Mouse (Mus musculus): ENCODE measurements around the gene Nup88.

The Nup88 gene

DNA sequence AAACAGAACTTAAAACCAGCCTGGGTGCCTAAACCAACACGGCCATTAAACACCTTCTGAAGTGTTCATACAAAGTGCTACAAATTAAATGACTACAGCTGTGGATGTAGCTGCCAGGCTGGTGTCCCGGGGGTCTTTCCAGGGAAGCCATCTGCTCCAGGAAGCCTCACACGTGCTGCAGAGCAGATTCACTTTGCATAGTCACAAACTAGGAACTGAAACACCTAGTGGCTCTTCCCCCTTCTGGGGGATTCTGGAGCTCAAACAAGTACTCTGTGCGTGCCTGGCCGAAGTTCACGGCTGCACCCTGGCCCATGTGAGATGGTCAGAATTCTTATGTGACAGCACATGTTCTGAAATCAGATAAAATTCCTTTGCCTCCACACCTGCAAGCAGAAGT lies 10.5 kb upstream of the Nup88 start:
- TF ChIP-seq GATA4 (IDR thresholded peaks at IDR 0.05; ENCODE audit: insufficient replicate concordance, low read length): no peak

DNA sequence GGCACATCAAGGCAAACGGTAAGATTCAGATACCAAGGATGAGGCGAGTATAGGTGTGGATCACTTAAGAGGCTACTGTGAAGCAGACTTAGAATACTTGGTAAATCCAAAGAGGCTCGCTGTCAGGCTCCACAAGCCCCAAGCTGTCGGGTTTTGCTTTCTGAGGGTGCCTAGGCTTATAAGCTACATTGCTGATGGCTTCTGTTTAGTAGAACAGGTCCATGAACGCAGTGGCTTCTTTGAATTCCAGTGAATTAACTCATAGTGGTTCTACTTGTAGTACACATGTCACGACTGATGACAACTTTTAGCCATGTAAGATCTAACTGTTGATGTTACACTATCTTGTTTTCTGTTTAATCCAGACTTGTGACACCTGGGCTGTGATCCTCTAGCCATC lies 7.5 kb upstream of the Nup88 start:
- TF ChIP-seq GATA4 (IDR thresholded peaks at IDR 0.05; ENCODE audit: insufficient replicate concordance, low read length): no peak

DNA sequence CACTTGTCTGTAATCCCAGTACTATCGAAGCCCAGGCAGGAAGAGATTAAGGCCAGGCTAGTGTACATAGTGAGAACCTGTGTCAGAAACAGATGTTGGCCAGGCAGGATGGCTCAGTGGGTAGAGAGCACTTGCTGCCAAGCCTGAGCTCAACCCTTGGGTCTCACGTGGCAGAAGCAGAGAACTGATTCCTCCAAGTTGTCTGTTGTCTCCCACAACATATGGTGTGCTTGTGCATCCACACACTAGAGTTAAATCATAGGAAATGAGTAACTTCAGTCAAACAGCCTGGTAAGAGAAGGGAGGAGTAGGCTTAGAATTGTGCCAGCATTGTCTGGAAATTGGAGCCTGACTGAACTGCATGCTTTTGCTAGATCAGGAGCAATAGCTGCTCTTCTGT lies 5.4 kb upstream of the Nup88 start:
- TF ChIP-seq GATA4 (IDR thresholded peaks at IDR 0.05; ENCODE audit: insufficient replicate concordance, low read length): no peak

DNA sequence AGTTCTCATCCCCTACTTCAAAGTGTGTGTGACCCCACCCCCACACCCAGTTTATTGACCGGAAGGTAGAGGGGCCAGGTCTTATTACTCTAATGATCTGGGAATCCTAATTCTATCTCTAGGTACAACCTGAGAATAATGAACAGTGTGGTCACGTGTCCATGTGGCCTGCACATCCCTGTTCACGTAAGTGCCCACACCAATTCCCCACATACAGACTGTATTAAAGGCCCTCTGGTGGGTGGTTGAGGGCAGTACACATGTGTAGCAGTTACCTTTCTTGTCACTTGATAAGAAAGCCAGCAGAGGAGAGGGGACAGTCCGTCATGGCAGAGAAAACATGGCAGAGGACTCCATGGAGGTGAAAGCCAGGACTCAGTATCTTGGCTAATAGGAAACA lies 4.2 kb upstream of the Nup88 start:
- TF ChIP-seq GATA4 (IDR thresholded peaks at IDR 0.05; ENCODE audit: insufficient replicate concordance, low read length): no peak

DNA sequence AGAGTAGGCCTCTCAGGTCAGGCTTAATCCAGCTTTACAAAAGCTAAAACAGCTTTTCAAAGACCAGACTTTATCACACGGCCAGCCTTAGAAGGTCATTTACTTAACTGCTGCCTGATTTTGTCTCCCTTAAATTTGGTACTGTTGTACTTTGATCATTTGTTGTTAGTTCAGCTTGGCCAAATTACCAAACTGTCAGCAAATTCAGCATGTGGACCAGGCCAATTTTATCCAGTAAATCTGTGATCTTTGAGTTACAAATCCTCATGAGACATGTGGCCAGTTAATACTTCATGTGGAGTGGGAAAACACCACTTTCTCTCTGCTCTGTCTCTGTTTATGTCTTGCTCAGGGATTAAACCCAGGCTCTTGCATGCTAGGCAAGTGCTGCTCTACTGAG lies 2.8 kb upstream of the Nup88 start:
- TF ChIP-seq GATA4 (IDR thresholded peaks at IDR 0.05; ENCODE audit: insufficient replicate concordance, low read length): no peak

DNA sequence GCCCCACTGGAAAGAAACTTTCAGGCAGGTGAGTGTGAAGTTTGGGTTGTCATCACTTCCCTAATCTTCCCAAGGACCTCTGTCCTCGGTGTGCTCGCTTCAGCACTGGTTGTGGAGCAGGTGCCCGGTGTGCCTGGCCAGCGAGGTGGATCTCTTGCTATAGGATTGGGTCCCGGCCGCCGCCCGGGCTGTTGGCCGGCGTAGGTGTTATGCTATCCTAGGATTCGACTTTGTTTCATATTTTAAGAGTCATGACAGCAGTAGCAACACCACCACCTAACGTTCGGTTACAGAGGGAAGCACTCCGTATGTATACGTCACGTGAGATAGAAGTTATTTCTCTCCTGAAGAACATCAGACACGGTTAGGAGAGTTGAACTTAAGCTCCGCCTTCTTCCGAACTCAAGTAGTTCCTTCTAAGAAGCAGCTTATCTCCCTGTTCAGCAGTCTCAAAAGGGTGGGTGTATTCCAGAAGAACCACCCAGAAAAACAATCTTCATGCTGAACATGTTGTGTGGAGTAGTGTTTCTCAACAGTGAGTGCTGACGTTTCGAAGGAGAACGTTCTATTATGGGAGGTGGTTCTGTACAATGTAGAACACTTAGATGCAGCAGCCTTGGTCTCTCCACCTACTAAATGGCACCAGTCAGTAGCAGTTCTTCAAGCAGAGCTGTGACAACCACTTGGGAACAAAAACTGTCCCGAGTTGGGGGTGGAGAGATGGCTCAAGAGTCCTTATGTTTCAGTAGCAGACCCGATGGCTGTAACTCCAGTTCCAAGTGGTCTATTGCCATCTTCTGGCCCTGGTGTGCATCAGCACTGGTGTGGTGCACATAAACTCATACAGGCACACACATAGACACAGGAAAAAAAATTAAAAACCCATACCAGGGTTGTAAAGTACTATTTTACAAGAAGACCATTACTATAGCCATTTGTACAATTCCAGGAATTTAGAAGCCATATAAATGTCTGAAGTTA lies 1.1 kb upstream of the Nup88 start:
- TF ChIP-seq GATA4 (IDR thresholded peaks at IDR 0.05; ENCODE audit: insufficient replicate concordance, low read length): no peak

DNA sequence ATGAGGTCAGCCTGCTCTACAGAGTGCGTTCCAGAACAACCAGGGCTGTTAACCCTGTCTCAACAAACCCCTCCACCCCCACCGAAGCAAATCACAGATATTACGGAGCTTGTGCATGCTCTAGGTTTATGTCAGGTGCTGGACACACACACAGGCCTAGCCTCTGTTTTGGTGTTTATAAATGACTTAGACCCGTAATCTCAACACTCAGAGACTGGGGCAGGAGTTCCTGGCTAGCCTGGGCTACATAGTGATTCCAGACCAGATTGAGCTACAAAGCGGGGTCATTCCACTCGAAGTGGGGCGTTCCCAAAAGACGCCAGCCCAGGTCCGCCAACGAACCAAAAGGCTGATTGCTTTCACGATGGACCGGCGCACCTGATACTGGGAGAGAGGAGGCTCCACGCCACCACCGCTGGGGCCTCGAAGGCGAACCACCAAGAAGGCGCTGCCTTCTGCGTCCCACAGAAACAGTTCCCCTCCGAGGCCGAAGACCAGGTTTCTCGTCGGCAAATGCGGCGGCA lies 440 bp downstream of the Nup88 start:
- TF ChIP-seq GATA4 (IDR thresholded peaks at IDR 0.05; ENCODE audit: insufficient replicate concordance, low read length): no peak

DNA sequence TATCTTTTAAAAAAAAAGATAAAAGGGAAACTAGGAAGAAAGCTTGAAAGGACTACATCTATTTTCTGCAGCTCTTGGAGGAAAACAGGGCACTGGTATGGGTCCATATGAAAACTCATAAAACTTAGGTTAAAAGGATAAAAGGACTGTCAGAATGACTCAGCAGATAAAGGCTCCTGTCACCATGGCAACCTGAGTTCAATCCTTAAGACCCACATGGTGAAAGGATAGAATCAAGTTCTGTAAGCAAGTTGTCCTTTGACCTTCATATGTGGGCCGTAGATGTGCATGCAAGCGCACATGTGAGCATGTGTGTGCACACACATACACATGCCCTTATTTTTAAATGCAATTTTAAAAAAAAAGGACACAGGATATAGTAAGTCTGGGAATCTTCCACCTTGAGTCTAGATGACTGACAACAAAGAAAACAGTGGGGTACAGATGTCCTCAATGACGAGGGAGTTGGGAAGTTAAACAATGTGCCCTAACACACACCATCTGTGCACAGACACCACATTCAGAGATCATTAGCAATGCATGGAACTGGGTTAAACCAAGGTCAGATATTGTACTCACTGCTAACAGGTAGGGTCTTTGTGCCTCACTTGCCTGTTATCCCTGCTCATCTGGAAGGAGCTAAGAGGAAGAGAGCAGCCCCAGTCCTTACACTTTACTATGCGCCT lies 5.4 kb downstream of the Nup88 start:
- no peak for TF ChIP-seq GATA4 (IDR thresholded peaks at IDR 0.05; ENCODE audit: insufficient replicate concordance, low read length)

DNA sequence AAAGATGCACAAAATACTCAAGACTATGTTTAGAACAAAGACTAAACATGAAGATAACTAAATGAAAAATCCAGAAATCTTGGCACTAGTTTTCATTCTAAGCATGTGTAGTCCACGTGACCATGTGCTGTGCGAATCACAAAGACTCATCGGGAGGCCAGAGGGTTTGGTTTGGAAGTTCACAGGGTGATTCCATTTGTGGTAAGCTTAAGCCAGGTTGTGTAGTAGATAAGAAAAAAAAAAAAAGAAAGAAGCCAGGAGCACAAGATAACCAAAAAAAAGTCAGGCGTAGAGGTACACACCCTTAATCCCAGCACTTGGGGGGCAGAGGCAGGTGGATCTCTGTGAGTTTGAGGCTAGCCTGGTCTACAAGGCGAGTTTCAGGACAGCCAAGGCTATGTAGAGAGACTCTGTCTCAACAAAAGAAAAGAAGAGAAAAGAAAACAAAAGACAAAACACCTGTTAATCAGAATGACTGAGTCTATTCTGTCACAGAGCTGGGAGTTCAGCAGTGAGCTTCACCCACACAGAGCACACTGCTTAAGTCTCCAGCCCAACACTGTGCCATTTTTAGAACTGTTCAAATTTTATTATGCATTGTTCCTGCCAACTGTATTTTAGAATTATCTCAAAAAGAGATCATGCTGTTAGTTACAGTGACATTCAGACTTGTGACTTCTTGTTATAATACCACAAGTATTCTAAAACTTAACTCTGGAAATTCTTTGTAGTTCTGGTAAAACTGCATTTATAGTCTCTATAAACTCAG lies 8.8 kb downstream of the Nup88 start:
- TF ChIP-seq GATA4 (IDR thresholded peaks at IDR 0.05; ENCODE audit: insufficient replicate concordance, low read length): no peak

DNA sequence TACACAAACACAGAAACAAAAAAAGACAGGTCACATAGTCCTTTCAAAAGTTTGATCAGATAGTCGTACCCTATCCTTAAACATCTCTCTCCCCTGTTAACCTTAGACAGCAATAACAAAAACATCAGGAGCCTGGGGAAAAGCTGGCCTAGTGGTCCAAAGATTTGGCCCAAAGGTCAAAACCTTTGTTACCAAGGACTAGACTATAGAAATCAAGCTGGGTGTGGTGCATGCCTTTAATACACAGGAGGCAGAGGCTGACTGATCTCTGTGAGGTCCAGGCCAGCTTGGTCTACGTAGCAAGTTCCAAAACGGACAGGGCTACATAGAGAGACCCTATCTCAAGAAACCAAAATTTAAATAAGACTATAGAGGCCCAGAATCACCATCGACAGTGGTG lies 15.1 kb downstream of the Nup88 start:
- TF ChIP-seq GATA4 (IDR thresholded peaks at IDR 0.05; ENCODE audit: insufficient replicate concordance, low read length): no peak

DNA sequence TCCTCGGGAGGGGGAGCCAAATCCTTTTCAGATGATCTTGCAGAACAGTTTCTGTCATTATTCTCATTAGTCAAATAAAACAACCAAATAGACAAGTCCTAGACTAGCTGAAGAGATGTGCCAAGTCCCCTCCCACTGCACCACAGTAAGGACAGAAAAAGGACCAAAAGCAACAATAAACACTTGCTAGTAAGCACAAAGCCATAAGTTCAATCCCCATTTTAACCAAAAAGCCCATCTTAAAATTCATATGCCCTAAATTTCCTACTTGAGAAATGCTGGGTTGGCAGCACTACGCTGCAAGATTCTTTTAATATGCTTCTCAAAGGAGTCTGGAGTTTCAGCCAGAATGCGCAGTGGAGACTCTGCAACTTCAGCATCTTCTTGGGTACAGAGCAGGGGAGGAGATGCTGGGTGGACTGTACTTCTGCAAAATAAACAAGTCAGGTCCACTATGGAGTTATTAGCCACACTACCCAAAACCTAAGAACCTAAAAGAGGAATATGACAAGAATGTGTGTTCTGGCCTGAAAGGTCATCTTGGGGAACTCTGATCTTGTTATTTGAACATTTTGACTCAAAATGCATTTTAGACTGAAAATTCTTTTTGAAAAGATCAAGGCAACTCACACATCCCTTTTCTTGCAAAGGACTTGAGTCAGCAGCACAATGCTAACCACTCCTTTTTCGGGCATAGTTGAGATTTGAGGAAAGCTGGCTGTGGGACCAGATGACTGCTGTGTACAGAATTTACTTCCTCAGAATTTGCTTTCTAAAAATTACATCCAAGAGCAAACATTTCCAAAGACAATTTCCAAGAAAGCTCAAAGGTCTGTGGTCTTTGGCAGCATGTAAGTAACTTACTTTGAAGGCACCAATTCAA lies 24.6 kb downstream of the Nup88 start:
- no peak for TF ChIP-seq GATA4 (IDR thresholded peaks at IDR 0.05; ENCODE audit: insufficient replicate concordance, low read length)

DNA sequence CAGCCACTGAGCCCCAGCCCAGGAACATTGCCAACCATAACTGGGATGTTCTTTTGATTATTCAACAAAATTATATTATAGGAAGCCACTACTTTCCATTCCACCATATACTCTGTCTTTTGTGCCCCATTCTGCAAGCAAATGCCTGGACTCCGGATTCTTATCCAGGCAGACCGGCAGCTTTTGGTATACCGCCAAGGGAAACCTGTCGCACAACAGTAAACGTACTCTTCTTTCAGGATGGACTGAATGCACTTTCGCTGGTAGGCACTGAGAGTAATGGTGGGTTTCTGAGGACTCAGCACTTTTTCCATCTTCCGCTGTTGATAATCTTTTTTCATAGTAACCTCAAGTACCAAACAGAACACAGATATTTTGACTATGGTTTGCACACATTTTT lies 26.1 kb downstream of the Nup88 start:
- no peak for TF ChIP-seq GATA4 (IDR thresholded peaks at IDR 0.05; ENCODE audit: insufficient replicate concordance, low read length)

DNA sequence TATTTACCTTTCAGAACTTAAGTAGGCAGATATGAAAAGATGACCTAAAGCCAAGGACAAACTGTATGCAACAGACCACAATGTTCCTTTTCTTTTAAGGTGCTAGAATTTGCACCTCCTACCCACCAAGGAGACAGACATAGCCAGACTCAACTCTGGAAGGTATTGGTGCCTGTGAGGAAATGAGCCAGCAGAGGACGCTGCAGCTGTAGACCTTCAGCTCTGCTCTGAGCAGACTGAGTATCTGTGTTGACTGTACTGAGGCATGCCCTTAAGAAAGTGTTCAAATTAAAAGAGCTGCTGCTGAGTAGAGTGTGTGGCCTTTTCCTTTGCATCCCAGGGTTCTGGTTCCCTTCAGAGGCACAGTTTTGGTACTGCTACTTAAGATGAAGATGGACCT lies 27.2 kb downstream of the Nup88 start:
- TF ChIP-seq GATA4 (IDR thresholded peaks at IDR 0.05; ENCODE audit: insufficient replicate concordance, low read length): no peak

DNA sequence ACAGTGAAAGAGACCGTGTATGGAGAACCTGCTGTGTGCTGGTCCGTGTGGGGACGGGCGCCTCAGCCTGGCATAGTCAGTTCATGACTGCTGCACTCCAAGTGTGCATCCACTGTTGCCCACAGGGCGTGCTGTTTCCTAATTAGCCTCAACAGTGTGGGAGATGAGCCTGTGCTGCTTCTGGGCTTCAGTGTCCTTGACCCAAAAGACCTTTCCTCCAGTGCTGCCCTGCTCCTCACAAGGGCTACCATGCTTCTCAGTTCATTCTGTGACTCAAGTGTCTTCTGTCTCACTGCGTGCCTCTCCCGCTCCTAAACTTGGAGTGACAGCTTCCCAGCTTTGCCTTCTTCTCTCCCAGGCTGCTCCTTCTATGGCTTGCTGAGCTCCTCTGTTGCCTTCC lies 34.5 kb downstream of the Nup88 start:
- TF ChIP-seq GATA4 (IDR thresholded peaks at IDR 0.05; ENCODE audit: insufficient replicate concordance, low read length): no peak
